Mouse (Mus musculus): ENCODE measurements around the gene Vtn.

Gene Vtn

GRCm38 (mm10) chr11:78497071-78497541 lies 1.8 kb upstream of the Vtn start:
- in situ Hi-C loops (cut with MboI; ENCODE audit: unreplicated experiment in 2 of 2) = loop anchor here in 1 of 2 experiments (25.0 kb wide), 1 partner anchor 340 kb away; the partner anchor contains the start of gene Lyrm9

GRCm38 (mm10) chr11:78497544-78498522 lies 1.1 kb upstream of the Vtn start, which contains the start of gene Sarm1:
TSS of gene Sarm1 (minus strand) at chr11:78497754.
- in situ Hi-C loops (cut with MboI; ENCODE audit: unreplicated experiment in 2 of 2) = loop anchor here in 1 of 2 experiments (25.0 kb wide), 1 partner anchor 339 kb away; the partner anchor contains the start of gene Lyrm9

GRCm38 (mm10) chr11:78499543-78499942 lies 652 bp downstream of the Vtn start:
- in situ Hi-C loops (cut with MboI; ENCODE audit: unreplicated experiment in 2 of 2) = loop anchor here in 1 of 2 experiments (25.0 kb wide), 1 partner anchor 338 kb away; the partner anchor contains the start of gene Lyrm9

GRCm38 (mm10) chr11:78500623-78501202 lies 1.8 kb downstream of the Vtn start:
- in situ Hi-C loops (cut with MboI; ENCODE audit: unreplicated experiment in 2 of 2) = no loop called here

- in situ Hi-C loops (cut with MboI; ENCODE audit: unreplicated experiment in 2 of 2) = no loop called here
These were observed 2.6 kb downstream of the Vtn start for GRCm38 (mm10) chr11:78501529-78501928.

- in situ Hi-C loops (cut with MboI; ENCODE audit: unreplicated experiment in 2 of 2) = no loop called here
These were observed 4.2 kb downstream of the Vtn start, which contains the start of gene Sebox for GRCm38 (mm10) chr11:78502909-78503650. TSS of gene Sebox (plus strand) at chr11:78503447.

- in situ Hi-C loops (cut with MboI; ENCODE audit: unreplicated experiment in 2 of 2) = no loop called here
These were observed 6.5 kb downstream of the Vtn start for GRCm38 (mm10) chr11:78505430-78505829.

GRCm38 (mm10) chr11:78509148-78509547 lies 10.3 kb downstream of the Vtn start:
- in situ Hi-C loops (cut with MboI; ENCODE audit: unreplicated experiment in 2 of 2) = no loop called here

- in situ Hi-C loops (cut with MboI; ENCODE audit: unreplicated experiment in 2 of 2) = no loop called here
These were observed 13.4 kb downstream of the Vtn start, which contains the start of the genes Tmem199 and Poldip2 for GRCm38 (mm10) chr11:78512025-78512957. TSS of gene Tmem199 (minus strand) at chr11:78512172. TSS of gene Poldip2 (plus strand) at chr11:78512193.

GRCm38 (mm10) chr11:78513106-78513790 lies 14.4 kb downstream of the Vtn start:
- in situ Hi-C loops (cut with MboI; ENCODE audit: unreplicated experiment in 2 of 2) = no loop called here

GRCm38 (mm10) chr11:78515549-78516325 lies 16.8 kb downstream of the Vtn start:
- in situ Hi-C loops (cut with MboI; ENCODE audit: unreplicated experiment in 2 of 2) = no loop called here

GRCm38 (mm10) chr11:78518931-78519330 lies 20.0 kb downstream of the Vtn start:
- in situ Hi-C loops (cut with MboI; ENCODE audit: unreplicated experiment in 2 of 2) = no loop called here

- in situ Hi-C loops (cut with MboI; ENCODE audit: unreplicated experiment in 2 of 2) = no loop called here
These were observed 23.0 kb downstream of the Vtn start for GRCm38 (mm10) chr11:78521880-78522279.

- in situ Hi-C loops (cut with MboI; ENCODE audit: unreplicated experiment in 2 of 2) = no loop called here
These were observed 23.6 kb downstream of the Vtn start for GRCm38 (mm10) chr11:78522481-78522997.

- in situ Hi-C loops (cut with MboI; ENCODE audit: unreplicated experiment in 2 of 2) = no loop called here
These were observed 24.5 kb downstream of the Vtn start for GRCm38 (mm10) chr11:78523241-78523955.

GRCm38 (mm10) chr11:78524838-78525237 lies 25.9 kb downstream of the Vtn start:
- in situ Hi-C loops (cut with MboI; ENCODE audit: unreplicated experiment in 2 of 2) = no loop called here

- in situ Hi-C loops (cut with MboI; ENCODE audit: unreplicated experiment in 2 of 2) = no loop called here
These were observed 29.8 kb downstream of the Vtn start for GRCm38 (mm10) chr11:78528714-78529113.

All from v-Abl transformed pro-B cells (cell line).